Mouse (Mus musculus) midbrain, embryonic 15.5 days (tissue): ENCODE measurements around the gene Tmprss7. TPM values are rescaled to one million over a fixed set of nuclear protein-coding genes. Genes with fewer than 3 reads are reported as not detected.
A peak's percentile ranks its signal among the peaks of the same experiment; 100 is the strongest.

Experiments used
- ATAC-seq: fragments of 200-750 bp; cut with Nextera tagmentation; replicated peaks from 2 replicates; pipeline ENCODE4 v1.8.0; 2017; ENCODE audit warnings: moderate TSS enrichment
- H3K27ac ChIP-seq: fragments of 300-500 bp; sonication (generic); 2 replicates; pipeline ENCODE4 v1.5.1; 2015; ENCODE audit warnings: mild to moderate bottlenecking, inconsistent platforms
- H3K27me3 ChIP-seq: fragments of 300-500 bp; sonication (generic); replicated peaks from 2 replicates; pipeline ENCODE4 v1.6.1; 2015; ENCODE audit warnings: inconsistent platforms
- H3K36me3 ChIP-seq: fragments of 300-500 bp; sonication (generic); replicated peaks from 2 replicates; pipeline ENCODE4 v1.6.1; 2015; ENCODE audit warnings: inconsistent platforms
- H3K4me1 ChIP-seq: fragments of 300-500 bp; sonication (generic); 2 replicates; pipeline ENCODE4 v1.6.1; 2015; ENCODE audit warnings: inconsistent platforms
- H3K4me2 ChIP-seq: fragments of 300-500 bp; sonication (generic); 2 replicates; pipeline ENCODE4 v1.6.1; 2015; ENCODE audit warnings: inconsistent platforms, mild to moderate bottlenecking, moderate library complexity
- H3K4me3 ChIP-seq: fragments of 300-500 bp; sonication (generic); 2 replicates; pipeline ENCODE4 v1.5.1; 2015; ENCODE audit warnings: mild to moderate bottlenecking, inconsistent platforms
- H3K9ac ChIP-seq: fragments of 300-500 bp; sonication (generic); 2 replicates; pipeline ENCODE4 v1.6.1; 2015; ENCODE audit warnings: mild to moderate bottlenecking, inconsistent platforms
- H3K9me3 ChIP-seq: fragments of 300-500 bp; sonication (generic); 2 replicates; pipeline ENCODE4 v1.6.1; 2016; ENCODE audit warnings: inconsistent platforms
- WGBS: fragments of 180-500 bp; shearing (Covaris S2); methylation state at CpG from one replicate; pipeline ENCODE4 v1.1.7; 2015; ENCODE audit warnings: mixed read lengths; 5-methylcytosine and 5-hydroxymethylcytosine counted together
- polyA plus RNA-seq: library from polyadenylated mRNA; unstranded; fragments of >200 nt; fragmentation: Nextera tagmentation; extraction: Ambion mirVana; gene quantifications from 2 replicates; pipeline ENCODE4 v1.2.1, GENCODE M21; 2015

Gene Tmprss7
- polyA plus RNA-seq: 0.59 and 0.72 TPM in 2 replicates

GRCm38 (mm10) chr16:45693558-45693957, at the start of gene Tmprss7:
TSS of gene Tmprss7 (minus strand) at chr16:45693658.
- 59% methylated on average over 10 of the region's 10 CpGs for WGBS
- 0 out of 2 replicates have a peak within 1 kb of the TSS, but pooled peaks have one; percentile 5 for H3K27ac ChIP-seq

GRCm38 (mm10) chr16:45742615-45743476, 49.4 kb upstream of the Tmprss7 start, which contains the start of gene Abhd10:
TSS of gene Abhd10 (minus strand) at chr16:45742955.
- WGBS: under 1% methylated on average over 51 of the region's 51 CpGs

More at GRCm38 (mm10) chr16:45693558-45693957, at the start of gene Tmprss7:
- no peaks in the 10 kb centered on the region for H3K36me3 ChIP-seq
- ATAC-seq: no peak
- no peak within 1 kb of the TSS for H3K4me3 ChIP-seq
- H3K9ac ChIP-seq: no peak within 1 kb of the TSS
- no peaks in the 10 kb centered on the region for H3K27me3 ChIP-seq
- H3K9me3 ChIP-seq: no peaks in the 10 kb centered on the region
- peaks cover 14% of the 10 kb centered on the region for H3K4me1 ChIP-seq
- no peak within 1 kb of the TSS for H3K4me2 ChIP-seq

GRCm38 (mm10) chr16:45737880-45738279, 44.4 kb upstream of the Tmprss7 start:
- H3K27me3 ChIP-seq: no peaks in the 10 kb centered on the region
- ATAC-seq: no peak
- no peaks in the 10 kb centered on the region for H3K9me3 ChIP-seq
- H3K4me2 ChIP-seq: no peak overlapping the region
- H3K4me1 ChIP-seq: peaks cover 12% of the 10 kb centered on the region
- no peak overlapping the region for H3K27ac ChIP-seq
- WGBS: 96% methylated on average over 8 of the region's 8 CpGs
- peaks cover 28% of the 10 kb centered on the region; the same call in 1 of the 2 replicates for H3K36me3 ChIP-seq
- no peak overlapping the region for H3K9ac ChIP-seq
- no peak overlapping the region for H3K4me3 ChIP-seq

More at GRCm38 (mm10) chr16:45742615-45743476, 49.4 kb upstream of the Tmprss7 start, which contains the start of gene Abhd10:
- Histone ChIP-seq H3K4me1 (peaks cover 19% of the 10 kb centered on the region), H3K4me2 (peak within 1 kb of the TSS; percentile 59), H3K9me3 (no peaks in the 10 kb centered on the region), H3K9ac (peak within 1 kb of the TSS; percentile 62), H3K4me3 (peak within 1 kb of the TSS; percentile 52), H3K36me3 (0 out of 2 replicates have a peak, but pooled peaks cover under 1% of the 10 kb centered on the region), H3K27ac (peak within 1 kb of the TSS; percentile 86), H3K27me3 (no peaks in the 10 kb centered on the region)
- ATAC-seq: peak; percentile 97

- no peak for ATAC-seq
- Histone ChIP-seq H3K9ac (no peak overlapping the region), H3K36me3 (peaks cover 36% of the 10 kb centered on the region; the same call in 1 of the 2 replicates), H3K27me3 (no peaks in the 10 kb centered on the region), H3K4me3 (no peak overlapping the region), H3K9me3 (no peaks in the 10 kb centered on the region), H3K27ac (no peak overlapping the region), H3K4me1 (peaks cover 12% of the 10 kb centered on the region), H3K4me2 (no peak overlapping the region)
- WGBS: 95% methylated on average over 3 of the region's 3 CpGs
Measured at GRCm38 (mm10) chr16:45736724-45737123, 43.3 kb upstream of the Tmprss7 start.

GRCm38 (mm10) chr16:45729163-45729562, 35.7 kb upstream of the Tmprss7 start:
- Histone ChIP-seq H3K4me1 (peaks cover 4% of the 10 kb centered on the region), H3K9me3 (no peaks in the 10 kb centered on the region), H3K27ac (no peak overlapping the region), H3K27me3 (no peaks in the 10 kb centered on the region), H3K4me2 (no peak overlapping the region), H3K9ac (no peak overlapping the region), H3K4me3 (no peak overlapping the region), H3K36me3 (peaks cover 25% of the 10 kb centered on the region; the same call in 1 of the 2 replicates)
- 83% methylated on average over 5 of the region's 5 CpGs for WGBS
- no peak for ATAC-seq

GRCm38 (mm10) chr16:45724742-45725102, 31.3 kb upstream of the Tmprss7 start:
- peak overlapping the region; percentile 71 for H3K4me2 ChIP-seq
- 0 out of 2 replicates have a peak, but pooled peaks cover 3% of the 10 kb centered on the region for H3K36me3 ChIP-seq
- H3K4me1 ChIP-seq: peaks cover 32% of the 10 kb centered on the region
- under 1% methylated on average over 10 of the region's 10 CpGs for WGBS
- H3K27me3 ChIP-seq: no peaks in the 10 kb centered on the region
- H3K4me3 ChIP-seq: peak overlapping the region; percentile 60
- peak overlapping the region; percentile 73 for H3K9ac ChIP-seq
- H3K27ac ChIP-seq: peak overlapping the region; percentile 97
- H3K9me3 ChIP-seq: no peaks in the 10 kb centered on the region
- peak; percentile 82 for ATAC-seq

GRCm38 (mm10) chr16:45724061-45724741, 30.7 kb upstream of the Tmprss7 start, which contains the start of gene Tagln3:
TSS of gene Tagln3 (minus strand) at chr16:45724608.
- Histone ChIP-seq H3K4me2 (peak within 1 kb of the TSS; percentile 71), H3K9ac (peak within 1 kb of the TSS; percentile 73), H3K36me3 (peaks cover 3% of the 10 kb centered on the region; the same call in 1 of the 2 replicates), H3K9me3 (no peaks in the 10 kb centered on the region), H3K4me3 (peak within 1 kb of the TSS; percentile 60), H3K27me3 (no peaks in the 10 kb centered on the region), H3K27ac (peak within 1 kb of the TSS; percentile 97), H3K4me1 (peaks cover 37% of the 10 kb centered on the region)
- under 1% methylated on average over 30 of the region's 30 CpGs for WGBS
- peak; percentile 91 for ATAC-seq

GRCm38 (mm10) chr16:45723172-45723901, 29.9 kb upstream of the Tmprss7 start:
- WGBS: 19% methylated on average over 6 of the region's 6 CpGs
- no peaks in the 10 kb centered on the region for H3K9me3 ChIP-seq
- H3K9ac ChIP-seq: peak overlapping the region; percentile 73
- H3K27ac ChIP-seq: peak overlapping the region; percentile 97
- peaks cover 37% of the 10 kb centered on the region for H3K4me1 ChIP-seq
- ATAC-seq: peak; percentile 48
- H3K27me3 ChIP-seq: no peaks in the 10 kb centered on the region
- peak overlapping the region; percentile 60 for H3K4me3 ChIP-seq
- H3K36me3 ChIP-seq: peaks cover 10% of the 10 kb centered on the region
- peak overlapping the region; percentile 71 for H3K4me2 ChIP-seq

GRCm38 (mm10) chr16:45722460-45722951, 29.0 kb upstream of the Tmprss7 start:
- 33% methylated on average over 3 of the region's 3 CpGs for whole genome bisulfite sequencing
- no peak for ATAC-seq
- H3K9me3 ChIP-seq: no peaks in the 10 kb centered on the region
- H3K4me2 ChIP-seq: peak overlapping the region; percentile 71
- H3K9ac ChIP-seq: peak overlapping the region; percentile 73
- peaks cover 37% of the 10 kb centered on the region for H3K4me1 ChIP-seq
- H3K27me3 ChIP-seq: no peaks in the 10 kb centered on the region
- peak overlapping the region; percentile 97 for H3K27ac ChIP-seq
- peak overlapping the region; percentile 60 for H3K4me3 ChIP-seq
- peaks cover 12% of the 10 kb centered on the region for H3K36me3 ChIP-seq

GRCm38 (mm10) chr16:45720022-45720630, 26.7 kb upstream of the Tmprss7 start:
- 87% methylated on average over 10 of the region's 10 CpGs for WGBS
- Histone ChIP-seq H3K27ac (no peak overlapping the region), H3K27me3 (no peaks in the 10 kb centered on the region), H3K9me3 (no peaks in the 10 kb centered on the region), H3K9ac (no peak overlapping the region), H3K4me2 (no peak overlapping the region), H3K4me3 (no peak overlapping the region), H3K4me1 (peaks cover 37% of the 10 kb centered on the region), H3K36me3 (peaks cover 19% of the 10 kb centered on the region)
- no peak for ATAC-seq

- H3K36me3 ChIP-seq: peaks cover 19% of the 10 kb centered on the region
- no peaks in the 10 kb centered on the region for H3K9me3 ChIP-seq
- peaks cover 35% of the 10 kb centered on the region for H3K4me1 ChIP-seq
- H3K9ac ChIP-seq: no peak overlapping the region
- no peak for ATAC-seq
- no peak overlapping the region for H3K4me2 ChIP-seq
- H3K27me3 ChIP-seq: no peaks in the 10 kb centered on the region
- no peak overlapping the region for H3K4me3 ChIP-seq
- 93% methylated on average over 4 of the region's 4 CpGs for WGBS
- H3K27ac ChIP-seq: no peak overlapping the region
Measured at GRCm38 (mm10) chr16:45718296-45718695, 24.8 kb upstream of the Tmprss7 start.
